7 mouse cellular contexts compared by ENCODE assay signal in the genomic region with DNA sequence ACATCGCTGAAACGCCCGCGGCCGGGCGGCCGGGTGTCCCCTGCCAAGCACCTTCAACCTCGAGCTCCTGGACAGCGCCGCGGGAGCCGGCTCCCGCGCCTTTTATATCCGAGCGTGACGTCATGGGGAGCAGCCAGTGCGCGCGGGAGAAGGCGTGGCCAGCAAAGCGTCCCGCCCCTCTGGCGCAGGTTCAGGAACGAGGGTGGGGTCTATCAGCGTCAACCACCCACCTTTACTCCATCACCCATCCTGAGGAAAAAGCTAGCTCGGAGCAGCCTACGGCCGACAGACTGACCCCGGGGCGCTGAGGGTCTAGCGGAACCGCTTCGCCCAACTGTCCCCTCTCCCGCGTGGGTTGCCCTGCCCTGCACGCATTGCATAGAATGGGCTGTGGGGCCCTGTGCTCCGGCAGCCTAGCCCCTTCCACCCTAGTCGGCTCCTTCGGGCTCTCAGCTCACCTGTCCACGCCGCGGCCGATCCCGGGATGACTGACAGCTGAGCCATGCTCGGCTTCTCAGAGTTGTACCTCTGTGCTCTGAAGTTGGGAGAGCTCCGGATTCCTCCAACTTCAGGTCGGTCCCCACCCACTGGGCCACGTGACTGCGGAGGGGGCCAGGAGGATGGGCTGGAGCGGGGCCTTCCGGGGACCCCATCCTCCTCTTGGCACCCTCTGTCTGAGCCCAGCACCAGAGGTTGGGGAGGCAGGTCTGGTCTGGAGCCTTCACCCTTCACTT. TPM values are rescaled to one million over a fixed set of nuclear protein-coding genes. Genes with fewer than 3 reads are reported as not detected.
DNase-seq lines count a peak whose midpoint lies in the region; ATAC-seq and TF ChIP-seq lines count a peak whose summit lies in the region.

A gene (minus strand): TSS at position 556 of the 734 bp plus-strand sequence.

- no peak for TF ChIP-seq CTCF in bone marrow macrophage, adult 2 months (IDR thresholded peaks at IDR 0.05; ENCODE audit: low read depth, low read length)
- TF ChIP-seq CTCF in intestine, postnatal 0 days (IDR thresholded peaks at IDR 0.05; ENCODE audit: low read depth) = no peak

- WGBS in embryonic facial prominence, embryonic 10.5 days = 2% methylated on average over 52 of the region's 52 CpGs
- under 1% methylated on average over 52 of the region's 52 CpGs for WGBS in intestine, postnatal 0 days
- under 1% methylated on average over 51 of the region's 52 CpGs for WGBS in midbrain, embryonic 11.5 days

- no peak for TF ChIP-seq POLR2A in bone marrow macrophage, adult 2 months (IDR thresholded peaks at IDR 0.05; ENCODE audit: borderline replicate concordance, low read depth, low read length)

- intact Hi-C loops in left cerebral cortex, postnatal 4 days (cut with DNase I) = no loop called here

- ATAC-seq in intestine, postnatal 0 days = peak; percentile 66
- ATAC-seq in midbrain, embryonic 11.5 days (ENCODE audit: low FRiP score) = peak; percentile 92

- H3K27me3 ChIP-seq in embryonic facial prominence, embryonic 10.5 days (replicated peaks; ENCODE audit: low read depth, poor library complexity, severe bottlenecking) = peaks cover 71% of the 10 kb centered on the region
- H3K27me3 ChIP-seq in intestine, postnatal 0 days (replicated peaks; ENCODE audit: control insufficient read depth, insufficient read depth, low read length) = peaks cover 35% of the 10 kb centered on the region
- H3K27me3 ChIP-seq in midbrain, embryonic 11.5 days (ENCODE audit: control insufficient read depth, insufficient read depth, low read length) = peaks cover 33% of the 10 kb centered on the region

- no peaks in the 10 kb centered on the region for H3K4me1 ChIP-seq in bone marrow macrophage, adult 2 months (ENCODE audit: control insufficient read depth, insufficient read depth, low read length)
- peaks cover 13% of the 10 kb centered on the region for H3K4me1 ChIP-seq in embryonic facial prominence, embryonic 10.5 days
- peaks cover 4% of the 10 kb centered on the region; the same call in 1 of the 2 replicates for H3K4me1 ChIP-seq in intestine, postnatal 0 days (replicated peaks; ENCODE audit: control insufficient read depth, insufficient read depth, low read length)
- peaks cover 10% of the 10 kb centered on the region for H3K4me1 ChIP-seq in midbrain, embryonic 11.5 days (ENCODE audit: control insufficient read depth, insufficient read depth, low read length)

- DNase-seq in embryonic facial prominence, embryonic 10.5 days (ENCODE audit: low spot score) = peak; percentile 87
- peak; percentile 96 for DNase-seq in heart, adult 11 months
- peak; percentile 85 for DNase-seq in left cerebral cortex, postnatal 4 days
- peak; percentile 98 for DNase-seq in midbrain, embryonic 11.5 days (ENCODE audit: low spot score, missing footprints)
- peak; percentile 72 to 83 for DNase-seq in spleen, postnatal 10 days (ENCODE audit: low spot score in 2 of 2)

- H3K9me3 ChIP-seq in embryonic facial prominence, embryonic 10.5 days = no peaks in the 10 kb centered on the region
- H3K9me3 ChIP-seq in intestine, postnatal 0 days (ENCODE audit: control insufficient read depth) = no peaks in the 10 kb centered on the region
- H3K9me3 ChIP-seq in midbrain, embryonic 11.5 days (ENCODE audit: control insufficient read depth, low read length) = no peaks in the 10 kb centered on the region

- no peak within 1 kb of the TSS for H3K27ac ChIP-seq in bone marrow macrophage, adult 2 months (ENCODE audit: insufficient read depth, low read depth, low read length)
- H3K27ac ChIP-seq in embryonic facial prominence, embryonic 10.5 days (replicated peaks) = no peak within 1 kb of the TSS
- no peak within 1 kb of the TSS for H3K27ac ChIP-seq in intestine, postnatal 0 days (ENCODE audit: low read depth, low read length)
- H3K27ac ChIP-seq in midbrain, embryonic 11.5 days (ENCODE audit: low read depth, low read length) = no peak within 1 kb of the TSS

- H3K9ac ChIP-seq in intestine, postnatal 0 days (ENCODE audit: low read depth, low read length) = no peak within 1 kb of the TSS
- H3K9ac ChIP-seq in midbrain, embryonic 11.5 days (ENCODE audit: low read length) = peak within 1 kb of the TSS; percentile 57

- H3K4me3 ChIP-seq in bone marrow macrophage, adult 2 months (ENCODE audit: insufficient read depth, low read length) = peak within 1 kb of the TSS; percentile 52
- peak within 1 kb of the TSS; percentile 64 for H3K4me3 ChIP-seq in embryonic facial prominence, embryonic 10.5 days
- peak within 1 kb of the TSS; percentile 47 for H3K4me3 ChIP-seq in intestine, postnatal 0 days (ENCODE audit: low read depth, low read length)
- peak within 1 kb of the TSS; percentile 51 for H3K4me3 ChIP-seq in midbrain, embryonic 11.5 days (ENCODE audit: low read depth, low read length)

- peak within 1 kb of the TSS; percentile 88 for H3K4me2 ChIP-seq in intestine, postnatal 0 days (replicated peaks; ENCODE audit: low read depth)
- peak within 1 kb of the TSS; percentile 98 for H3K4me2 ChIP-seq in midbrain, embryonic 11.5 days

- no peaks in the 10 kb centered on the region for H3K36me3 ChIP-seq in embryonic facial prominence, embryonic 10.5 days (replicated peaks)
- no peaks in the 10 kb centered on the region; the same call in 1 of the 2 replicates for H3K36me3 ChIP-seq in intestine, postnatal 0 days (ENCODE audit: control insufficient read depth, insufficient read depth)
- H3K36me3 ChIP-seq in midbrain, embryonic 11.5 days (ENCODE audit: control insufficient read depth, insufficient read depth, low read length) = no peaks in the 10 kb centered on the region

RNA-seq across cellular contexts. Expression of the gene that starts here (rescaled TPM):
- not detected in 2 replicates for polyA plus RNA-seq in bone marrow macrophage, adult 2 months (2012; ENCODE audit: insufficient read depth, insufficient read length, missing spikeins)
- 0.15 and 0.25 TPM in 2 replicates for polyA plus RNA-seq in embryonic facial prominence, embryonic 10.5 days (2016; fragmentation: Nextera tagmentation; extraction: Ambion mirVana)
- 0.39 and 0.59 TPM in 2 replicates for polyA plus RNA-seq in intestine, postnatal 0 days (2015; fragmentation: Nextera tagmentation; extraction: Ambion mirVana)
- total RNA-seq in left cerebral cortex, postnatal 4 days (2021) = 10 to 100 TPM; 30.9 to 36.1 TPM
- polyA plus RNA-seq in midbrain, embryonic 11.5 days (2014; fragmentation: Nextera tagmentation; extraction: Ambion mirVana) = 1.1 and 1.3 TPM in 2 replicates

Comparison
In these comparisons a context has a peak if more than half of its experiments do, and no peak if none do; other contexts are left out.
1. Peak in DNase-seq and H3K4me3 ChIP-seq in embryonic facial prominence, embryonic 10.5 days; RNA of the gene not detected or under 1 TPM.
2. Peak in ATAC-seq, H3K4me3 ChIP-seq and H3K4me2 ChIP-seq in intestine, postnatal 0 days; RNA of the gene not detected or under 1 TPM.